Mouse (Mus musculus) monocyte, adult 5-6 weeks (primary cell): ENCODE data around the gene Rlbp1. TPM values are rescaled to one million over a fixed set of nuclear protein-coding genes. Genes with fewer than 3 reads are reported as not detected.

Experiments
- ATAC-seq: fragments of 153-309, 156-312 bp; replicated peaks from 2 replicates; pipeline ENCODE4 v1.8.0; 2017; ENCODE audit warnings: mild to moderate bottlenecking; ENCODE audit not compliant: low TSS enrichment, insufficient number of reproducible peaks, severe bottlenecking, poor library complexity, low FRiP score
- total RNA-seq: library from RNA; stranded (forward); fragments of 200-1000, 200-491, 200-594 nt; gene quantifications from 3 replicates; pipeline ENCODE4 v1.2.3, GENCODE M21; 2017

Gene Rlbp1
- total RNA-seq, 1 experiment from 2014 or later = not detected

DNA sequence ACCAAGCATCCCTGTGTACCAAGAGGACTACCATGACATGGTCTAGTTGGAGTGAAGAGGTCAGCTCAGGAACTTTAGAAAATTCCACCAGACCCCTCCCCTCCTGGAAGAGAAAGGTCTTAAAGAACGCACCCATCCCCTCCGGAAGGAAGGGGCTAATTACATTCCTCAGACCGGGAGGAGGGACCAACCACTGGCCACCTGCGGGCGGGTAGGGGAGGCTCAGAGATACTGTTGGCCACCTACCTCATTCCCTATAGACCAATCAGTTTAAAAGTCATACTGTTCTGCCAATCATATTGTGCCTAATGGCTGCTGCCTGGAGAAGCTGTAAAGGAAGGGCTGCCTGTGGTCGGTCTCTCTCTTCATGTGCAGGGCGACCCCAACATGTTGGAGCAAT is 1.1 kb upstream of the Rlbp1 start:
- no peak for ATAC-seq

DNA sequence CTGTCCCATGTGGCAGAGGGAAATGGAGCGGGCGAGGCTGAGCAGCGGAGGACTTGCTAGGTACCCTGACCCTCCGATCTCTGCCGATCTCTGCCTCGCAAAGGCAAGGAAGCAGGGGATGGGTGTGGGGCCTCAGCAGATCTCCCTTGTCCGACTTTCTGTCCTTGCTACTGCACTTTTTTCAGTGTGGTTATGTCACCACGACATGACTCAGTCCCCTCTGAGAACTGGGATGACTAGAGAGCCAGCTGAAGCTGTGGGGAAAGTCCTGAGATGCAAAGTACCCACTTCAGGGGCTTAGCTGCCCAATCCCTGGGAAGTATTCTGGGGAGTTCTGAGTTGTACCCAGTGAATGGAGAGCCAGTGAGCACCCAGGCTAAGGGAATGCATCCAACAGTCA is 292 bp upstream of the Rlbp1 start:
- ATAC-seq = 0 out of 2 replicates have a peak, but pooled peaks have one; percentile 10

DNA sequence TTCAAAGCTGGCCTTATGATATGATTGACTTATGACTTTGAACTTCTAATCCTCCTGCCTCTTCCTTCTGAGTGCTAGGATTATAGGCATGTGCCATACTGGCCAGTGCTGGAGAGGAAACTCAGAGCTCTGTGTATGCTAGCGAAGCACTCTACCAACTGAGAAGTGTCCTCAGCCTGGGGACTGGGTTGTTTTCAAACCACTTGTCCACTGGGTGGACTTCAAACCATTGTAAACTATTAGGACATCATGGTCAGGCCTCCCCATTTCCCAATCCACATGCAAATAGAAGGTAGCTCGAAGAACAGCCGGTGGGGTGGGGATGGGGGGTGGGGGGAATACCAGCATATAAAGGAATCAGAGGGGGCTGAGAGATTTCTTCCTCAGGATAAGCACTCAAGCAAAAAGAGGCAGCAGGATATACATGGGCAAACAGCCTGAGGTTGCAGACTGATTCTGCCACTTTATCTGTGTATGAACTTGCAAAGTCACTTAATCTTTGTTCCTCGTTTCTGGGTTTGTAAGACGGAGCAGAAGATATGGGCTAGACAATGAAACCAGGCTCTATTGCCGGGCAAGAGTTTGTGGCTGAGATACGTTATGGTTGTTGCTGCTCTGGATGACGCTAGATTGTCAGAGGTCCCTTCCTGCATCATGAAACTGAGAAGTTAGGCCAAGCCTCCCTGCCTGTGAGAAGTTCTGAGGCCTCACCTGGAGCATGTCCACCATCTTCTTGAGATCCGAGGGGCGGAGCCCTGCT is 10.2 kb downstream of the Rlbp1 start:
- ATAC-seq = no peak

DNA sequence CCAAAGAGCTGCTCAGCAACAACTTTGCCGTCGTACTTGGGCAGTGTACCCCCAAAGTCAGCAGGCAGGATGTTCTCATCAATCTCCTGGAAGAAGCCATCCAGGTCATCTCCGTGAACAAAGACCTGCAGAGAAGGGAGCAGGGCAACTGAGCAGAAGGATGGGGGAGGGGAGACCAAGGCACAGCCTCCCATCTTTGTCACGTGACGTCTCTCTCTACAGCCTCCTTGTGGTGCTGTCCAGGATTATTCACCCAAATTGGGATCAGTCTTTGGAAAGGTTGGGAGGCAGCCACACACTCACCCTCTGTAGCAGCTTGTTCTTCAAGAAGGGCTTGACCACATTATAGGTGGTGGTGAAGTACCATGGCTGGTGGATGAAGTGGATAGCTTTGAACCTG is 11.3 kb downstream of the Rlbp1 start:
- no peak for ATAC-seq

DNA sequence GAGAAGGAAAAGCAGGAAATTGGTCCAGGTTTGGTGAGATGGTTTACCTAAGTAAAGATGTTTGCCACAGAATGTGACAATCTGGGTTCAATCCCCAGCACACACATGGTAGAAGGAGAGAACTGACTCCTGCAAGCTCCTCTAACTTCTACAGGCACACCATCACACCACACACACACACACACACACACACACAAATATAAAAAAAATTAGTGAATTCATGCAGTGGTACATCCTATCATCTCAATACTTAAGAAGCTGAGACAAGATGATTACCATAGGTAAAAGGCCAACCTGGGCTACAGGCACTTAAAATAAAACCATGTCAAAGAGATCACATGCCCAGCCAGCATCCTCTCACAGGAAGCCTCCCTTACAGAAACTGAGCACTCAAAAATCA is 12.8 kb downstream of the Rlbp1 start:
- no peak for ATAC-seq

DNA sequence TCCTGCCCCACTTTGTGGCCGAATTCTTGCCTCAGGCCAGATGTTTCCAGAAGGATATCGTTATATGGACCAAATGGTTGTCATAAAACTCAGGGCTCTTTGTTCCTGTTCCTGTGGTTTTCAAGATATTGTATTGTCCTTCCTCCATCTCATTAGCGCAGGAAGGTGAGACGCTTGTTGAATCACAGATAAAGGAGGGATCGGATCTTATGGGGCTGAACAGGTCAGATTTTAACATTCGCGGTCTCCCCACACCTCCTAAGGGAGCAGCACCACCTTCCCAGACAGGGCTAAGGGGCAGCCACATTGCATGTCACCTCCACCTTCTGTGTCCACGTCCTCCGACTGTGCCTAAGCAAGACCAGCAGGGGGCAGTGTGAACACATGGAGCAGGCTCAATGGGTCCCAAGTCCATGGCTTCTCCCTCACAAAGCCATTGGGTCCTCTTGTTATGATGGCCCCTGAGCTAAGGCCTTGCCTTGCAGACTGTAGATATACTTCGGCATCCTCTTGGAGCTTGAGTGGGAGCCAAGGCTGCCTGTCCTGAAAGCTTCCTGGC is 15.4 kb downstream of the Rlbp1 start:
- ATAC-seq = peak; percentile 87

DNA sequence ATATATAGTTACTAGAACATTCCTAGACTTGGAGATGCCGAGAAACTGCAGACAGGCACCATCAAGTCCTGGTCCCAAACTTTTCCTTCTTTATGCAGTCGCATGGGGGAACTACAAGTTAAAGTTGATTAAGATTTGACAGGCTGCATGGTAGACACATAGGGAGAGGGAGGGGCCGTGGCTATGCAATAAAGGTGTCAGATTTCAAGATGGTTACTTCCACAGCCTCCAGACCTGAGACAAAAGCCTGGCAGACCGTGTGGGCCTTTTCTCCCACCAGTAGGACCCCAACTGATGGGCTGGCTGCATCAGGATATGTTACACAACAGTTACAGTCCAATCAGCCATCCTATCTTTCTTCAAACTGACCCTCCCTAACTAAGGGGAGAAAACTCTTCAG is 17.4 kb downstream of the Rlbp1 start:
- no peak for ATAC-seq

DNA sequence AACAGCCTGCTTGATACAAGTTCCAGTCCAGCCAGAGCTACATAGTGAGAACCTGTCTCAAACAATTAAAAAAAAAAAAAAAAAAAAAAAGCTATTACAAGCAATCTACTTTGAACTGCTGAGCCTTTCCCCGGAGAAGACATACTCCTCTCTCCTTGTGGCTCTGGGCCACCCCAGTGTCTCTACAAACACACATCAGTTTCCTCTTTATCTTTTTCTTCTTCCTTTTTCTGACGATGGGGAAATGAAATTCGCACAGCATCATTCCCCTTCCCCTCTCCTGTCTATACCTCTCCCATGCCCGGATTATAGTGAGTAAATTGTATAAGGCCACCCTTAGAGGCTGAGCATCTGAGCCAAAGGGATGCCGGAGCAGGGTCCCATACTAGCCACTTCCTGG is 18.2 kb downstream of the Rlbp1 start:
- no peak for ATAC-seq

DNA sequence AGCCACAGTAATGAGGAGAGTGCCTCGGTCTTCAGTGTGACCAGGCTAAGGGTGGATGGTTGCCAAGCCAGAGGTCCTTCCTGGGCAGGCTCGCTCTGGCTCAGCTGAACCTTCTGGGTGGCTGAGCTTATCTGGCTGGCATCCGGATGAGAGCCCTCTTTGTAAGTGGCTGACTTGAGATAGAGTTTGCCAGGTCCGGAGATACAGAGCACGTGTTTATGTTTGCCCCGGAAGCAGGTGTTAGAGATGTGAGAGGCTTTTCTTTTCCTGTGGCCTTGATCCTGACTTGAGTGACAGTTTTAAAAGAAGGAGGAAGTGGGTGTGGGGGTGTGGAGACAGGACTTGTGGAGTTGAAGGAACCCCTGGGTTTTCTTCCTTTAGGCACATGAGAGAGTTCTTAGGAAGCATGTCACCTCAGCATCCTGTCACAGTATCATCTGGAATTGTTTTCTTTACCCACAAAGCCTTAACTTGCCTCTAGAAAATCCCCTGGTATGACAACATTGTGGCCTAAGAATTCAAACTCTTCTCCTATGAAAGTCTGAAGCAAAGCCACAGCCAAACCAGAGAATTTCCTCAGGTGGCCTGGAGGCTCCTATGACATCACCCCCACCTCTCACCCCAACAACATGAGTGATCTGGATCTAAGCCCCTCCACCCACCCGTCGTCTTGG is 23.3 kb downstream of the Rlbp1 start:
- no peak for ATAC-seq

DNA sequence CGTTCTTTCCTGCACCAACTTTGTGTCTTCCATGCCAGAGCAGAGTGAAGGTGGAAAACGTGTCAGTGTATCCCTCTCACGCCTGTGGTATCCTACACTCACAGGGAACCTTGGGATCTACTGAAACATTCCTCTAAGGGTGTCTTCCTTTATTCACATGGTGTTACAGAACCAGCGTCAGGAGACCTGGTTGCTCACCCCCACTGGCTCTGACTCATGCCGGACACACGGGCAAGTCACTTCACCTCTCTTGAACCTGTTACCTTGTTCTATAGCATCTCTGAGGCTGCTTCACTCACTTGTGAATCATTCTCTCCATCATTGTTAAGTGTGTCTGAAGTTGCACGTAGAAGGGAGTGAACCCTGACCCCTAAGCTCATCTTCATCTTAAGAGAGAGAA is 24.0 kb downstream of the Rlbp1 start:
- ATAC-seq = no peak

DNA sequence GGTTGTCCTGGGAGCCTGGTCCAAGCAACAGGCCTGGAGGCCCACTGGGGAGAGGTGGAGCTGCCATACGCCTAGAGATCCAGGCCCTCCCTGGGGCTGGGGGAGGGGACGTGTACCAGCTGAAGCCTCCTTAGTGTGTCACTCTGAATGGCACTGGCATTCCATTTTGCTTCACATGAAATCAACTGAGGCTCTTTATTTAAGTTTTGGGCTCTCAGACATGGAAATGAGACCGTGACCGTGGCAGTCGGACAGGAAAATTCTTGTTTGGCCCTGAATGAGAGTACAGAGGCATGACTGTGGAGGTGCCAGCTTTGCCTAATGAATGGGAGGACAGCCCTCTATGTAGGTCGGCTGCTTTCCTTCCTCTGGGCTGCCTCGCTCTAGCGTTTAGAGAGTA is 24.6 kb downstream of the Rlbp1 start:
- no peak for ATAC-seq

DNA sequence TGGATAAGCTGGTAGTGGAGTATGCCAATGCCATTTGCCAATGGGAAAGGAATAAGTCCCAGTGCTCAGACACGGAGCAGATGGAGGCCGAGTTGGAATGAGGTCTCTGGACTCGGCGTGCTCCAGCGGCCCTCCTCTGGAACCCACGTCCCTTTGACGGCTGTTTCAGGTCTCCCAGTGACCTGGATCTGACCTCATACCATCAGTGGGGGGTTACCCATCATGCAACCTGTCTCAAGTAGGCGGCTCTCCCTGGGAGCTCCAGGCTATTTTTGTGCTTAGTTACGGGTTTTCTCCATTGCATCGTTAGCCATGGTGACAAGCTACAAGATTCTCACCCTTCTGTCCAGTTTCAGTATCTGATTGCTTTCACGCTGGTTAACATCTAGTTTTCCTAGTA is 26.8 kb downstream of the Rlbp1 start:
- no peak for ATAC-seq

DNA sequence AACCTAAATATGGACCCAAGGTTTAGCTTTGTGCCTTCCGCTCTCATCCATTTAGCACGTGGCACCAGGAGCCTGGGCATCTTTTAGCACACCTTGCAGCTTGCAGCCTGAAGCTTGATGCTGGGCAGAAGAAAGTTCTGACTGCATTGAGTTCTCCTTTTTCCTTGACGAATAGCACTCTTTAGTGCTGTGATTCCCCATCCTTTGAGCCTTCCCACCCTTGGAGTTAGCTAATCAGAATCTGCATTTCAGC is 27.7 kb downstream of the Rlbp1 start:
- ATAC-seq = no peak

DNA sequence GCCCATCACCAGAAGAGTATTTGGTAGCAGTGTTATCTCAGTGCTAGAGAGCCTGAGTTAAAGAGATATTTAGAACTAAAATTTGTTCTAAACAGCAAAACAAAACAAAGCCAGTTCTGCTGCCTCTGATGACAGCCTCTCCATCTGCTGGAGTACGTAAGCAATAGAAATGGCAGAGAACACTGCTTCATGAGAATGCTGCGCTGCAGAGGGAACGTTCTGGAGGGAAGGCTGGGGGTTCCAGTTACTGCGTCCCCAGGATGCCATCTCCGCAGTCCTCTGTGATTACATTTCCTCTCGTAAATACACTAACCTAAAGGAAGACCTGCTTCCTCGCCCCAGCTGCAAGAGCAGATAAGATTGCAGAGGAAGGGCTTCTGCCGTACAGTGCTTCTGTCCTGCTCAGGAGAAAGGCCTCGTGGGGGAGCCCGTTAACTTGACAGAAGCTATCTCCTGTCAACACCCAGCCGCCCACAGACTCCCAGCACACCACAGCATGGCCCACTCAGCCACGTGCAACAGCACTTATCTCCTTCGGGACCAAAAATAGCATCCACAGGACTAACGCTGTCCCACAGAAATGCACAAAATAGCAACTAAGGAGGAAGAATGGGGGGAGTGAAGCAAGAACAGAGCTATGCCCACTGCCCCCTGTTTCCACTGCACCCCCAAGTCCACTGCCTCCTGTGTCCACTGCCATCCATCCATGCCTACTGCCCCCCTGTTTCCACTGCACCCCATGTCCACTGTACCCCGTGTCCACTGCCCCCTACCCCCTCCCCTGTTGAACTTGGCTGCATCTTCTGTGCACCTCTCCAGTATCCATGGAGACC is 28.3 kb downstream of the Rlbp1 start:
- ATAC-seq = no peak

DNA sequence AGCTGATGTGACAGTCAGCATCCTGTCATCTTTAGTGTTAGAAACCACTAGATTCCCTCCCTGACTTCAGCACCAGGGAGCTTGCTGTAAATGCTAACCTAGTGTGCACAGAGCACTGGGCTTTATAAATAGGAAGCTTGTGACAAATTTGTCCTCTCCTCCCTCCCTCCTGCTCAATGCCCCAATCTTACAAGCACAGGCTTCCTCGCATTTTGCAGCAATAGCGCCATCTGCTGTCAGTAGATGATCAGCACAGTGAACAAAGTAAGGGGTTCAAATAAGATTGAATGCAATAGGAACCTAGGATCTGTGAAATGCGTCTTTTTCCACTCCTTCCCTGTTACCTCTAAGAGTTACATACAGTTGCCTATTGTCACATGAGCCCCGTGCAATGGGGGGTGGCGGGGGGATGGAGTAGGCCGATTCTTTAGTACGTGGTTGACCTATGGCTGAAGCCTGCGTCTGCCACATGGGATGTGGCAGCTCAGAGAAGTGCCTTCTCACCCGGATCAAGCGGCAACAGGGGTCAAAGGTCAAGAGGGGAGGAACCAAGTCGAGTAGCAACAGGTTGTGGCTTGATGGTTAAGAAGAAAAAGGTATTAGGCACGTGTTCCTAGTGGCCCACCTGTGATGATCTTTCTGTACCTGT is 37.0 kb downstream of the Rlbp1 start:
- peak; percentile 69 for ATAC-seq

DNA sequence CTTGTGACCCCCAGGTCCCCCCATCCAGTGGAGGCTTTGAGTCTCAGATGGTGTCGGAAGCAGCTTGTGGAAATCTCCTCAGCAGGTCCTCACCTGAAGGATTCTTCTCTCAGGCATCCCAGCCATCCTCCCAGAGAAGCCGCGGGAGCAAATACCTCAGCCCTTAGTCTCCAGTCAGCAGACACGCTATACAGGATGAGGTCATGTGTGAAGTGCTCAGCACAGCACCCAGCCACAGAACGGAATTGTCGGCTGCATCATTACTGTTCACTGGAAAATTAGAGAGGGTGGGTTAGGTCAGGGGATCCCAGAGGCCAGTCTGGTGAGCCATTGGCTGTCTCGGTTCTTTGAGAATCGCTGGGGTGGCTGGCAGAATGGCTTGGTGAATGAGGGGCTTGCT is 38.0 kb downstream of the Rlbp1 start:
- ATAC-seq = no peak

DNA sequence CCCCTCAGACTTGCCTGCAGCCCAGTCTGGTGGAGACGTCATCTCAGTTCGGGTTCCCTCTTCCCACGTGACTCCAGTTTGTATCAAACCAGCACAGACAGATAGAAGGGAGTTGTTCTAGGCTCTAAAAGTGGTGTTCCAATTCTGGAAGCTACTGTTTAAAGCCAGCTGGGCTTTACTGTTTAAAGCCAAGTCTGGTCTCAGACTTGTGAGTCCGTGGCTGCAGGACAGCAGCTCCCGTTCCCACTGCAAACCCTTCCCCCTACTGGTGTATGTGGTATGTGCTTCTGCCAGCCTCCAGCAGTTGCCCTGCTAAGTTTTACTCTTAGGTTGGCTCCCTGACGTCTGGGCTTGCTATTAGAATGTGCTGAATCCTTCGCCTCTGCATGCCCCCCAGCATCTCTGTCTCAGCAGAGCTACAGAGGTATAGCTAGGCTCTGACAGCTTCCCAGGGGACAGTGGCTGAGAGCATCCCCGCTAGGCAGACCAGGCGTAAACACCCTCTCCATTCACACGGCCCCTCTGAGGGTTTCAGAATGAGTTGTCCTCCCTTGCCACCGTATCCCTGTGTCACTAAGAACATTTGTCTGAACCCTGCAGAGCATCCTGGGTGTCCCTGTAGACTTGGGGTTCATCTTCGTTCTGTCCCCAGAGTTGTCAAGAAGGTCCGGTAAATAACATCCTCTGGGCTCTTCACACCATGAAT is 39.6 kb downstream of the Rlbp1 start:
- ATAC-seq = no peak

DNA sequence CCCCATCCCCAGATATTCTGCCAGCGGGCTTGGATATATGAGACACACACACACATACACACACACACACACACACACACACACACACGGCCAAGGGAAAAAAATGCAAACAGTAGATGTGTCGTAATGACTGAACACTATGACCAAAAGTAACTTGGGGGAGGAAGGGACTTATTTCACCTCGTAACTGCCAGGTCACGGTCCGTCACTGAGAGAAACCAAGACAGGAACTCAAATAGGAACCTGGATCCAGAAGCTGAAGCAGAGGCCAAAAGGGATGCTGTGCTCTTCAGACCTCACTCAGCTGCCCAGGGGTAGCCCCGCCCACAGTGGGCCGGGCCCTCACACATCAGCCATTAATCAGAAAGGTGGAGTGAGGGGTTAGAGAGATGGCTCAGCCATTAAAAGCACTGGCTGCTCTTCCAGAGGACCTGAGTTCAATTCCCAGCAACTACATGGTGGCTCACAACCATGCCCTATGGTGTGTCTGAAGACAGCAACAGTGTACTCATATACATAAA is 40.2 kb downstream of the Rlbp1 start:
- ATAC-seq = no peak
